Mouse (Mus musculus): Measurements from ENCODE around the gene Atp8a2. TPM values are rescaled to one million over a fixed set of nuclear protein-coding genes. Genes with fewer than 3 reads are reported as not detected.

Atp8a2 gene
- polyA plus RNA-seq, 1 experiment from 2014 or later = 10.8 TPM

DNA sequence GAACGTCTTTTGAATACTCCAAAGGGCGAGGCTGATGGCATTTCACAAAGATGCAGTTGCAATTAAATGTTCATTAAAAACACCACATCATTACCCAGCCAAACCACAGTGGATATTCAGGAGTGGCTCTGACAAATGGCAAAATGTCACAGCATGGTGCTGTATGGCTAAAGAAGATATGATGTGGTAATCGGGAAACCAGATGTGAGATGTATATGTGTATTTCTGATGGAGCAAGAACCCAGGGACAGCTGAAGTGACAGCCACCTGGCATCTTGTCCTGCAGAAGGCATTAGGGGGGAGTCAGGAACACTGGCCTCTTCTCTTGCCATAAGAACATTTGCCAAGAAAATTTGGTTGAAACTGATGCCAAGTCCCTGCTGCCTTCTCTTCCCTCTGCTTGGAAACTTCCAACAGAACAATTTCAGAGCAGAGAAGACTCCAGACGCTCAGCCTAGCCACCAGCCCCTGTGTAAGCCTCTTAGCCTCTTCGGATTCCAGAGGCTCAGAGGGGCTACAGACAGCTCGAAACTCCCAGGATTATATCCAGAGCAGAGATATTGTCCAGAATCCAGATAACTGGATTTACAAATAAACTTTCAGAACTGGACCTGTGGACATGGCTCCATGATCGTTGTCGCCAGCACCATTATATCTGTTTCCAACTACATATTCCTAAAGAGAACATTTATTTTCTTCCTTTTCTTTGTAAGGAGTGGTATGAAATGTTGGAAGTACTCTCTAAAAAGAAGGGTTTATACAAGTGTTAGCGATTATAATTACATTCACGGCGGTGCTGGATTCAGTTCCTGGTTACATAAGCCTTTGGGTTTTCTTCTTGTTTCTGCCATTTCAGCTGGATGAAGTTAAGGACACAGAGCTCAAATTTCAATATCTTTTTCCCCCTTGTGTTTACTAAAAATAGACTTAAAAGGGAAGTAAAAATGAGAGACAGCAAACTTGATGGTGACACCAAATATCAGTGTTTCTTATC, 413.3 kb downstream of the Atp8a2 start:
- 65% methylated on average over 11 of the region's 11 CpGs for WGBS
- no peak overlapping the region for H3K9ac ChIP-seq
- no peaks in the 10 kb centered on the region for H3K36me3 ChIP-seq

GRCm38 (mm10) chr14:59780391-59780790, 416.6 kb downstream of the Atp8a2 start:
- Histone ChIP-seq H3K4me3 (no peak overlapping the region), H3K4me1 (replicated peaks) (peaks cover 6% of the 10 kb centered on the region; the same call in 1 of the 2 replicates), H3K36me3 (no peaks in the 10 kb centered on the region), H3K9me3 (replicated peaks) (peaks cover 6% of the 10 kb centered on the region), H3K9ac (no peak overlapping the region), H3K4me2 (no peak overlapping the region), H3K27ac (ENCODE audit: poor library complexity, severe bottlenecking) (no peak overlapping the region), H3K27me3 (replicated peaks) (no peaks in the 10 kb centered on the region)
- ATAC-seq (ENCODE audit: insufficient number of reproducible peaks, low FRiP score) = no peak
- WGBS = 73% methylated on average over 9 of the region's 9 CpGs

More for the DNA sequence above, 413.3 kb downstream of the Atp8a2 start:
- no peak for ATAC-seq (ENCODE audit: insufficient number of reproducible peaks, low FRiP score)
- H3K27me3 ChIP-seq (replicated peaks) = no peaks in the 10 kb centered on the region
- no peak overlapping the region for H3K4me2 ChIP-seq
- H3K4me3 ChIP-seq = no peak overlapping the region
- no peak overlapping the region for H3K27ac ChIP-seq (ENCODE audit: poor library complexity, severe bottlenecking)
- H3K4me1 ChIP-seq (replicated peaks) = peaks cover 6% of the 10 kb centered on the region; the same call in 1 of the 2 replicates
- H3K9me3 ChIP-seq (replicated peaks) = peaks cover 6% of the 10 kb centered on the region

DNA sequence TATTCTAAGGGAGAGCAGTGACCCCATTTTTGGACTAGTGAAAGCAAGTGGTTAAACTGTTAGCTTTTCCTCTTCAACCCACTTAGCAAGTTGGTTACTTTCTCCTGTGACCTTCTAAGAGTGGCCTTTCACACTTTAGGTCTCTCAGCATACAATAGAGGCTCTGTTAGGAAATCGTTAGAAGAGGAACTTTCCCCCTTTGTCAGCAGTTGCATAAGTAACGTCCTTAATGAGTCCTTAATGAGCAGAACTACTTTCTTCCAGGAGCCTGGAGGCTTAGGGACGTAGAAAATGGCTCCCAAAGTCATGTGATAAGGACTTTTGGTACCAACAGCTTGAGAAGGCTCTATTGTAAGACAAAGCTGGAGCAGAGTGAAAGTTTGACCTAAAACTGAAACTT, 434.8 kb downstream of the Atp8a2 start:
- ATAC-seq (ENCODE audit: insufficient number of reproducible peaks, low FRiP score) = no peak
- no peaks in the 10 kb centered on the region for H3K4me1 ChIP-seq (replicated peaks)
- 0 out of 2 replicates have a peak, but pooled peaks cover 10% of the 10 kb centered on the region for H3K27me3 ChIP-seq (replicated peaks)
- WGBS = 63% methylated on average over 3 of the region's 3 CpGs
- H3K9me3 ChIP-seq (replicated peaks) = no peaks in the 10 kb centered on the region
- no peak overlapping the region for H3K4me2 ChIP-seq
- no peaks in the 10 kb centered on the region for H3K36me3 ChIP-seq
- H3K4me3 ChIP-seq = no peak overlapping the region
- no peak overlapping the region for H3K27ac ChIP-seq (ENCODE audit: poor library complexity, severe bottlenecking)
- H3K9ac ChIP-seq = no peak overlapping the region

GRCm38 (mm10) chr14:59759900-59760493, 437.0 kb downstream of the Atp8a2 start:
- no peak for ATAC-seq (ENCODE audit: insufficient number of reproducible peaks, low FRiP score)
- whole genome bisulfite sequencing = 79% methylated on average over 12 of the region's 12 CpGs
- H3K9ac ChIP-seq = no peak overlapping the region
- H3K27me3 ChIP-seq (replicated peaks) = 0 out of 2 replicates have a peak, but pooled peaks cover 10% of the 10 kb centered on the region
- 0 out of 2 replicates have a peak, but pooled peaks cover 6% of the 10 kb centered on the region for H3K4me1 ChIP-seq (replicated peaks)
- H3K4me2 ChIP-seq = no peak overlapping the region
- H3K4me3 ChIP-seq = no peak overlapping the region
- no peaks in the 10 kb centered on the region for H3K36me3 ChIP-seq
- no peaks in the 10 kb centered on the region for H3K9me3 ChIP-seq (replicated peaks)
- no peak overlapping the region for H3K27ac ChIP-seq (ENCODE audit: poor library complexity, severe bottlenecking)

GRCm38 (mm10) chr14:59759196-59759839, 437.7 kb downstream of the Atp8a2 start:
- Histone ChIP-seq H3K36me3 (no peaks in the 10 kb centered on the region), H3K9ac (no peak overlapping the region), H3K27ac (ENCODE audit: poor library complexity, severe bottlenecking) (no peak overlapping the region), H3K27me3 (replicated peaks) (0 out of 2 replicates have a peak, but pooled peaks cover 8% of the 10 kb centered on the region), H3K4me2 (no peak overlapping the region), H3K4me3 (no peak overlapping the region), H3K4me1 (replicated peaks) (0 out of 2 replicates have a peak, but pooled peaks cover 6% of the 10 kb centered on the region), H3K9me3 (replicated peaks) (no peaks in the 10 kb centered on the region)
- WGBS = 77% methylated on average over 15 of the region's 15 CpGs
- ATAC-seq (ENCODE audit: insufficient number of reproducible peaks, low FRiP score) = no peak

DNA sequence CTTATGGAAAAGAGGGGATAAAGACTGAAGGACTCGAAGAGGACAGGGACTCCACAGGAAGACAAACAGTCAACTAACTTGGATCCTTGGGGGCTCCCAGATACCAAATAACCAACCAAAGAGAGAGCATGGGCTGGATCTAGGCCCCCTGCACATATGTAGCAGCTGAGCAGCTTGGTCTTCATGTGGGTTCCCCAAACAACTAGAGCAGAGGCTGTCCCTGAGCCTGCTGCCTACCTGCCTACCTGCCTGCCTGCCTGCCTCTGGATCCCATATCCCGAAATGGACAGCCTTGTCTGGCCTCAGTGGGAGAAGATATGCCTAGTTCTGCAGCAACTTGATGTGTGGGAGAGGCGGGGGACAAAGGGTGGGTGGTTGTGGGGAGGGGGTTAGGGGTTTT, 444.6 kb downstream of the Atp8a2 start:
- Histone ChIP-seq H3K4me3 (no peak overlapping the region), H3K27ac (ENCODE audit: poor library complexity, severe bottlenecking) (no peak overlapping the region), H3K9ac (no peak overlapping the region), H3K27me3 (replicated peaks) (no peaks in the 10 kb centered on the region), H3K9me3 (replicated peaks) (no peaks in the 10 kb centered on the region), H3K4me1 (replicated peaks) (0 out of 2 replicates have a peak, but pooled peaks cover 6% of the 10 kb centered on the region), H3K4me2 (no peak overlapping the region), H3K36me3 (no peaks in the 10 kb centered on the region)
- ATAC-seq (ENCODE audit: insufficient number of reproducible peaks, low FRiP score) = no peak
- 66% methylated on average over 3 of the region's 3 CpGs for WGBS

DNA sequence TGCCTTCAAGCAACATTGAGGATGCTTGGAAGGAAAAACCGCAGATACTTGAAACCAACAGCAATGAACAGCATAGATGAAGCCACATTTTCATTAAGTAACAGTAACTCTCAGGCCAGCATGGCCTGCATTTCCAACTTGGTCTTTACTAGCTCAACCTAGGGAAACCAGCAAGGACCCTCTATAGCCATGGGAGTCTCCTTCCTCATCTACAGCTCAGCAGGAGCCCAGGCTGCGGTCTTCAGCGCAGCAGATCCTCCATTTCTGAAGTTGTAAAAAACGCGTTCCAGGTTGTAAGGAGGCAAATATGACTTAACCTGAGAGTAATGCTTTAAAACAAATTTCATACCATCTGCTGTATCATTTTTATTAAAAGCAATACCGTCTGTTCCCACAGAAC, 447.0 kb downstream of the Atp8a2 start:
- Histone ChIP-seq H3K4me2 (no peak overlapping the region), H3K4me1 (replicated peaks) (peaks cover 9% of the 10 kb centered on the region), H3K36me3 (no peaks in the 10 kb centered on the region), H3K9me3 (replicated peaks) (no peaks in the 10 kb centered on the region), H3K4me3 (no peak overlapping the region), H3K27ac (ENCODE audit: poor library complexity, severe bottlenecking) (no peak overlapping the region), H3K9ac (no peak overlapping the region), H3K27me3 (replicated peaks) (no peaks in the 10 kb centered on the region)
- no peak for ATAC-seq (ENCODE audit: insufficient number of reproducible peaks, low FRiP score)
- 76% methylated on average over 6 of the region's 6 CpGs for WGBS

DNA sequence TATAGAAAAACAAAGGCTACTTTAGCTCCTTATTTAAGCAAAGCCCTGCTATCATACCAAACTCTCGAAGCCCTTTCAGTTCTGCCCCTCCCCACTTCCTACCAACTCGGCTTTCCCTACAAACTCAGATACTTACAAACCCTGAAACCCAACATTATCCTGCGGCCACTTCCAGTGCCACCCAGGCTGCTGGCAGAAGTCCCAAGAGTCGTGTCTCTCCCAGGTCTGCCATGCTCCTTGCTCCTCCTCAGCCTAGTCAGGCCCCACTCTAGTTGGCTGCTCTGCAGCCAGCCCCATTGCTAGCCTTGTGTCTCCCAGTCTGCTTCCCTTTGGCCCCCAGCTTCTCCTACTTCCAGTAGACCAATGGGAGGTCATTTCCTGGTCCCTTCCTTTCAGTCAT, 451.3 kb downstream of the Atp8a2 start:
- Histone ChIP-seq H3K9ac (no peak overlapping the region), H3K4me3 (no peak overlapping the region), H3K27ac (ENCODE audit: poor library complexity, severe bottlenecking) (no peak overlapping the region), H3K4me2 (no peak overlapping the region), H3K9me3 (replicated peaks) (no peaks in the 10 kb centered on the region), H3K4me1 (replicated peaks) (peaks cover 14% of the 10 kb centered on the region), H3K36me3 (no peaks in the 10 kb centered on the region), H3K27me3 (replicated peaks) (no peaks in the 10 kb centered on the region)
- 49% methylated on average over 4 of the region's 4 CpGs for WGBS
- ATAC-seq (ENCODE audit: insufficient number of reproducible peaks, low FRiP score) = no peak

GRCm38 (mm10) chr14:59741752-59742151, 455.2 kb downstream of the Atp8a2 start:
- H3K4me2 ChIP-seq = no peak overlapping the region
- 83% methylated on average over 5 of the region's 5 CpGs for WGBS
- peaks cover 24% of the 10 kb centered on the region for H3K4me1 ChIP-seq (replicated peaks)
- no peaks in the 10 kb centered on the region for H3K36me3 ChIP-seq
- no peaks in the 10 kb centered on the region; the same call in 1 of the 2 replicates for H3K27me3 ChIP-seq (replicated peaks)
- no peak overlapping the region for H3K4me3 ChIP-seq
- no peak for ATAC-seq (ENCODE audit: insufficient number of reproducible peaks, low FRiP score)
- H3K27ac ChIP-seq (ENCODE audit: poor library complexity, severe bottlenecking) = no peak overlapping the region
- no peak overlapping the region for H3K9ac ChIP-seq
- no peaks in the 10 kb centered on the region for H3K9me3 ChIP-seq (replicated peaks)

DNA sequence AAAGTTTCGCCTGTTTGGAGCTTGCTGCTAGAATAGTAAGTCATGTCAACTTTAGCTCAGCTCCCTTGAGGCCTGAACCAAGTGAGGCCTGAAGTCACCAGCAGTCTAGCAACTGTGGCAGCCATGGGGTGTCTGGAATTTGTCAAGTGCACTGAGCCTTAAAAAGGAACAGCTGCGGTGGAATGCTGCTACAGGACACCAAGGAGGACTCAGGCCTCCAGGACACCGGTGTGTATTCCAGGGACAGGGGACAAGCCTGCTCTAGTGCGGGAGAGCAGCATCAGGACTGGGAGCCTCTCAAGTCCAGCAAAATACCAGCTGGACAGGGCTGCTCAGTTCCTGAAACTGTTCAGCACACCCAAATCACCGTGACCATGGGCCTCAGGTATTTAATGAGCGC, 457.5 kb downstream of the Atp8a2 start:
- no peak for ATAC-seq (ENCODE audit: insufficient number of reproducible peaks, low FRiP score)
- no peaks in the 10 kb centered on the region; the same call in 1 of the 2 replicates for H3K27me3 ChIP-seq (replicated peaks)
- H3K36me3 ChIP-seq = no peaks in the 10 kb centered on the region
- no peak overlapping the region for H3K9ac ChIP-seq
- peaks cover 15% of the 10 kb centered on the region; the same call in 1 of the 2 replicates for H3K4me1 ChIP-seq (replicated peaks)
- no peak overlapping the region for H3K4me3 ChIP-seq
- H3K9me3 ChIP-seq (replicated peaks) = no peaks in the 10 kb centered on the region
- H3K4me2 ChIP-seq = no peak overlapping the region
- WGBS = 30% methylated on average over 6 of the region's 6 CpGs
- H3K27ac ChIP-seq (ENCODE audit: poor library complexity, severe bottlenecking) = peak overlapping the region; percentile 71
